Mouse (Mus musculus): Measurements from ENCODE around the gene Nin. TPM values are rescaled to one million over a fixed set of nuclear protein-coding genes. Genes with fewer than 3 reads are reported as not detected.

Nin gene
- polyA plus RNA-seq, 1 experiment from 2014 or later = 9.1 TPM

DNA sequence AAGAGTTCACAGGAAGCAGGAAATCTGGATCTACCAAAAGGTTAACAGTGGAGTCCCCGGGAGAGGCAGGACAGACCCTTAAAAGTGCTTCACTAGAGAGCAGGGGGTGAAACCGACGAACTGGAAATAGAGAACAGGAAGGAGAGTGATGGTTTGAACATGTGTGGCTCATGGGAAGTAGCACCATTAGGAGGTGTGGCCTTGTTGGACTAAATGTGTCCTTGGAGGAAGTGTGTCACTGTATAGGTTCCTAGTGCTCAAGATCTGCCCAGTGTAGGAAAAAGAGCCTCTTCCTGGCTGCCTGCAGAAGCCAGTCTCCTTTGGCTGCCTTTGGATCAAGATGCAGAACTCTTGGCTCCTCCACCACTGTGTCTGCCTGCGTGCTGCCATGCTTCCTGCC is 108.4 kb downstream of the Nin start:
- 78% methylated on average over 4 of the region's 4 CpGs for WGBS
- Histone ChIP-seq H3K27me3 (replicated peaks) (no peaks in the 10 kb centered on the region), H3K9me3 (replicated peaks) (no peaks in the 10 kb centered on the region), H3K27ac (replicated peaks) (no peak overlapping the region), H3K36me3 (no peaks in the 10 kb centered on the region), H3K4me1 (no peaks in the 10 kb centered on the region), H3K4me2 (no peak overlapping the region), H3K9ac (replicated peaks) (no peak overlapping the region), H3K4me3 (replicated peaks) (no peak overlapping the region)
- no peak for ATAC-seq (ENCODE audit: low FRiP score)

DNA sequence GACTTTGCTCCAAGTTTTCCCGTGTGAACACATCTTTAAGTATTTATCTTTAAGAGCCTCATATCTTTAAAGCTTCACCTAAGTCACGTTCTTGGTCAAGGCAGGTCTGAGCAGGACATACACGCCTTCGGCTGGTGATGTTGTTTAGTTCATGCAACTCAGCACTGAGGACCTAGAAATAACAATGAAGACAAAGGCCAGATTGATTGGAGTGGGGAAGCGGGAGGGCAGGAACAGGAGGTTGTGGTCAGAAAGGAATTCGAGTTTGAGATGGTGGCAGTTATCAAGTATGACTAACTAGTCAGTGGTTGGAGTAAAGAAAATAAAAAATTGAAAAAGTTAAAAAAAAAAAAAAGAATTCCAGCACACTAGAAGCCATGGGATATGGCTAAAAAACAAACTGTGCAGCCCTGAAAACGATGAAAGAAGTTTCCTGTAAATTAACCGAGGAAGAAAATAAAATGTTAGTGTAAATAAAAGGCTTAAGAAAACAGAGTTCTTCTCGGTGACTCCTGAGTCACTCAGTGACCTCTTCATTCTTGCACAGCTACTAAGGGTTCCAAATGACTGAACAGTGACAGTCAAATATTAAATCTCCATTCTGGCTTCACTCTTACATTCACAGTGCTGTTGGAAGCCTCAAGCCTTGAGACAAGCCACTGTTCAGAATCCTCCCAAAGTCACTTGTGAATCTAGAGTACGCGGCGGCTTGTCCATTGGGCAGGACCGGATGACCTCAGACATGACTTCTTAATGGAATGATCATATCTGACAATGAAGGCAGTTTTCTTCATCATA is 115.1 kb downstream of the Nin start:
- Histone ChIP-seq H3K4me2 (no peak overlapping the region), H3K4me3 (replicated peaks) (no peak overlapping the region), H3K36me3 (no peaks in the 10 kb centered on the region), H3K4me1 (no peaks in the 10 kb centered on the region), H3K9me3 (replicated peaks) (peaks cover 5% of the 10 kb centered on the region; the same call in 1 of the 2 replicates), H3K27me3 (replicated peaks) (no peaks in the 10 kb centered on the region), H3K9ac (replicated peaks) (no peak overlapping the region), H3K27ac (replicated peaks) (no peak overlapping the region)
- WGBS = 88% methylated on average over 13 of the region's 13 CpGs
- no peak for ATAC-seq (ENCODE audit: low FRiP score)

DNA sequence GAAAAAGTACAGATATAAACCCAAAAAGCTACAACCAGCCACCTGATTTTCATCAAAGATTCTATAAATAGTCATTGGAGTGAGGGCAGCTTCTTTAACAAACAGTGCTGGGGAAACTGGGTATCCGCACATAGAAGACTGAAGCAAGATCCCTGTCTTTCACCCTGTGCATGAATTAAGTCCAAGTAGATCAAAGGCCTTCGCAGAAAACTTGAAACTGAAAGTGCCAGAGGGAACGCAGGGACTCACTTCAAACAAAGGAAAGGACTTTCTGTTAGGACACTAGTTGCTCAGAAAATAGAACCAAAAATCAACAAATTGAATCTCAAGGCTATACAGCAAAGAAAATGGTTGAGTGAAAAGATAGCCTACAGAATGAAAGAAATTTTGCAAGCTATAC is 118.1 kb downstream of the Nin start:
- ATAC-seq (ENCODE audit: low FRiP score) = no peak
- WGBS = 77% methylated on average over 3 of the region's 3 CpGs
- H3K9me3 ChIP-seq (replicated peaks) = peaks cover 5% of the 10 kb centered on the region; the same call in 1 of the 2 replicates

DNA sequence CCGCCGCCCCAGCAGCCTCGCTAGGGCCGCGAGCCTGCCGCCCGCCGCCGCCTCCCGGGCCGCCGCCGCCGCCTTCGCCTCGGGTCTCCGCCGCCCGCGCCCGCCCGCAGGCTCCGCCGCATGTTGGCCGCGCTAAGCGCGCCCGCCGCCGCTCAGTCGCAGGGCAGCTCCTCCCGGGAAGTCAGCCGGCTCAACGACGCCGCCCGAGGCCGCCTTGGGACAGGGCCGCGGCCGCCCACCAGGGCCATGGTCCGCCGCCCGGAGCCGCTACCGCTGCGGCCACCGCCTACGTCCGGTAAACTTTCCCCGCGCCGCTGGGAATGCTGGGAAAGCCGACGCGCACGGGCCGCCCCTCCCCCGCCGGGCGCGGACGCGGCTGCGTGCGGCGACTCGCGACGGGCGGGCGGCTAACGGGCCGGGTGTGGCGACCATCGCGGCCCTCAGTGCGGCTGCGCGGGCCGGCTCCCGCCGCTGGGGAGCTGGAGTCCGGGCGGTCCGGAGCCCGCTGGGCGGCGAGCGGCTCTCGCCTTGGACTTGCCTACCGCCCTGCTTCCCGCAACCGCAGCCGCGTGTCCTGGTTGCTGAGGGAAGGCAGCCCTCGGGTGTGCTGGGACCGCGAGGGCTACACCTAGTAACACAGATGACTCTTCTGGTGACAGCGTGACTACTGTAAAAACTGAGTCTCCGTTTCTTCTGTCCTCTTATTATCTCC is 126.6 kb downstream of the Nin start, which contains the start of gene Sav1:
TSS of gene Sav1 (minus strand) at position 217 of the 712 bp plus-strand sequence.
- ATAC-seq (ENCODE audit: low FRiP score) = peak; percentile 95
- Histone ChIP-seq H3K36me3 (peaks cover 13% of the 10 kb centered on the region), H3K9me3 (replicated peaks) (no peaks in the 10 kb centered on the region), H3K4me1 (peaks cover 8% of the 10 kb centered on the region), H3K4me2 (peak within 1 kb of the TSS; percentile 74), H3K27me3 (replicated peaks) (no peaks in the 10 kb centered on the region), H3K9ac (replicated peaks) (peak within 1 kb of the TSS; percentile 80), H3K27ac (replicated peaks) (peak within 1 kb of the TSS; percentile 89), H3K4me3 (replicated peaks) (peak within 1 kb of the TSS; percentile 95)
- under 1% methylated on average over 84 of the region's 102 CpGs for WGBS

More for the DNA sequence above, 118.1 kb downstream of the Nin start:
- Histone ChIP-seq H3K27me3 (replicated peaks) (no peaks in the 10 kb centered on the region), H3K36me3 (no peaks in the 10 kb centered on the region), H3K9ac (replicated peaks) (no peak overlapping the region), H3K4me2 (no peak overlapping the region), H3K4me1 (no peaks in the 10 kb centered on the region), H3K4me3 (replicated peaks) (no peak overlapping the region), H3K27ac (replicated peaks) (no peak overlapping the region)

DNA sequence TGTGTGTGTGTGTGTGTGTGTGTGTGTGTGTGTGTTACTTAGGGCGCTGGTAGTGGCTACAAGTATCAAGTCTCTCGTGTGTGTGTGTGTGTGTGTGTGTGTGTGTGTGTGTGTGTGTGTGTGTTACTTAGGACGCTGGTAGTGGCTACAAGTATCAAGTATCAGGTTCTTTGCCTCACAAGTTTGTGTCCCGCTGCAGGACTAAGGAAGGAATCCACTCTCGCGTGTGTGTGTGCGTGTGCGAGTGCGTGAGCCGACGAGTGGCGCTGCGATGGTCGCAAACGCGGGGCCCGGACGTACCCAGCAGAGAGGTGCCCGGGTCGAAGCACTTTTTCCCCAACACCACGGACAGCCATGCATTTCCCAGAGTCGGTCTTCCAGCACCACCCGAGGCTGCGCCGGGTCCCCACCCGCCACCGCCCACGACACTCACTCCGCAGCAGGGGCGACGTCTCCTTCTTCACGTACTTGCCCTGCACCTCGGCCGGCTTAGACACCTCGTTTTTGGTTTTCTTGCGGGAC is 127.2 kb downstream of the Nin start:
- peak overlapping the region; percentile 89 for H3K27ac ChIP-seq (replicated peaks)
- under 1% methylated on average over 33 of the region's 36 CpGs for WGBS
- peak; percentile 69 for ATAC-seq (ENCODE audit: low FRiP score)
- H3K36me3 ChIP-seq = peaks cover 19% of the 10 kb centered on the region
- peak overlapping the region; percentile 95 for H3K4me3 ChIP-seq (replicated peaks)
- H3K9me3 ChIP-seq (replicated peaks) = no peaks in the 10 kb centered on the region
- peaks cover 8% of the 10 kb centered on the region for H3K4me1 ChIP-seq
- no peaks in the 10 kb centered on the region for H3K27me3 ChIP-seq (replicated peaks)
- peak overlapping the region; percentile 74 for H3K4me2 ChIP-seq
- peak overlapping the region; percentile 80 for H3K9ac ChIP-seq (replicated peaks)

DNA sequence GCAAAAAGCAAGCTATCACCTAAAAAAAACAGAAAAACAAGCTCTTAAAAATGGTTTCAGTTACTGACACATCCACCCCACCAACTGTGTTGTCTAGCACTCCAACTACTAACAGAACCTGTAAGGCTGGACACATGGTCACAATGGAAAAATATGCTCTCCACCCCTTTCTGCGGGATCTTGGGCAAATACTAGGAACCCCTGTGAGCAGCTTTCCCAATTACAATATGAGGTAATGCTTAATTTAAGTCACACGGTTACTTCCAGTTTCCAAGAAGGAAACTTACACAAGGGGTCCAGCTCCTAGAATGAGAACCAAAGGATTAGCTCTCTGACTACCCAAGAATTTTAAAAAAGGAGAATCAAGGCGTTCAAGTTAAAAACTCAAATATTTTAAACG is 128.0 kb downstream of the Nin start:
- no peaks in the 10 kb centered on the region for H3K9me3 ChIP-seq (replicated peaks)
- H3K4me1 ChIP-seq = peaks cover 11% of the 10 kb centered on the region
- no peak overlapping the region for H3K27ac ChIP-seq (replicated peaks)
- H3K36me3 ChIP-seq = peaks cover 19% of the 10 kb centered on the region
- no peaks in the 10 kb centered on the region for H3K27me3 ChIP-seq (replicated peaks)
- H3K4me2 ChIP-seq = peak overlapping the region; percentile 74
- WGBS = 45% methylated on average over 4 of the region's 4 CpGs
- peak overlapping the region; percentile 80; the same call in 1 of the 2 replicates for H3K9ac ChIP-seq (replicated peaks)
- peak overlapping the region; percentile 95 for H3K4me3 ChIP-seq (replicated peaks)
- no peak for ATAC-seq (ENCODE audit: low FRiP score)

GRCm38 (mm10) chr12:69982874-69983273 is 130.6 kb downstream of the Nin start:
- WGBS = 75% methylated on average over 5 of the region's 5 CpGs
- Histone ChIP-seq H3K36me3 (peaks cover 23% of the 10 kb centered on the region), H3K4me2 (no peak overlapping the region), H3K4me1 (peaks cover 16% of the 10 kb centered on the region), H3K9ac (replicated peaks) (no peak overlapping the region), H3K9me3 (replicated peaks) (no peaks in the 10 kb centered on the region), H3K27me3 (replicated peaks) (no peaks in the 10 kb centered on the region), H3K27ac (replicated peaks) (no peak overlapping the region), H3K4me3 (replicated peaks) (no peak overlapping the region)
- no peak for ATAC-seq (ENCODE audit: low FRiP score)

DNA sequence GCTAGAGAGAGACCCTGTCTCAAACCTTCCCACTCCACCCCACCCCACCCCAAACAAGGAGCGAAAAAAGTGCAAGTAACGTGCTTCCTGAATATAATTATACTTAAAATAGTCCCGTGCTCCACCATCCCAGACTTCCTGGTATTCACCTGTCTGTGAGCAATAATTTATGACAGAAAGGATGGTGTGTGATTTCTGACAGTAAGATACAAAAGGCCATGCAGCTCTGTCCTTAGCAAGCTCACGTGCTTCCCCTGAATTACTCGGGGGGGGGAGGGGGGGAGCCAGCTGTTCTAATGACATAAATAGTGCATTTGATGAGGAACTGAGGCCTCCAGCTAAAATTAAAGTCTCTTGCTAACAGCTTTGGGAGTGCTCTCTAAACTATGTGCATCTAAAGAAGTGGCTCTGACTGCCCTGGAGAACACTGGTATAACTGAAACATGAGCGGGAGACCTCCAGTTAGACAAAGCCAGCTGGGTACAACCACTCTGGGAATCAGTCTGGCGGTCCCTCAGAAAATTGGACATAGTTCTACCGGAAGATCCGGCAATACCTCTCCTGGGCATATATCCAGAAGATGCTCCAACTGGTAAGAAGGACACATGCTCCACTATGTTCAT is 136.0 kb downstream of the Nin start:
- Histone ChIP-seq H3K27me3 (replicated peaks) (no peaks in the 10 kb centered on the region), H3K4me3 (replicated peaks) (no peak overlapping the region), H3K9ac (replicated peaks) (no peak overlapping the region), H3K27ac (replicated peaks) (no peak overlapping the region), H3K9me3 (replicated peaks) (no peaks in the 10 kb centered on the region), H3K36me3 (peaks cover 14% of the 10 kb centered on the region), H3K4me2 (no peak overlapping the region), H3K4me1 (peaks cover 17% of the 10 kb centered on the region; the same call in 1 of the 2 replicates)
- no peak for ATAC-seq (ENCODE audit: low FRiP score)
- WGBS = 41% methylated on average over 9 of the region's 9 CpGs

DNA sequence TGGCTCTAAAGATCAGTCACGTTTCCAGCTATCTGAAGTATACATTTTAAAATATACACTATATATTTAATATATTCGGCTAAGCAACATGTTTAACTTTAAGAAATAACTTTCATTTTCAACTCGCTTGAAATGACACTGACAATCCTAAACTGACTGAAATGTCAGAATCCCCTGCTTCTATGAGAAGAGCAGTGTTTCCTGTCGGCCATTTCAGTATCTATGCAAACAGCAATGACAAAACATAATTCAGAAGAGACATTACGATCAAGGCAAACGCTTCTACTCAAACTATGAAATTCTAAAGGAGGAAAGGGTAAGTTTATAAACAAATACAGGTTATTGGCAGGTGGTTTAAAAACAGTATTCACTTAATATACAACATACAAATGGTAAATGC is 136.8 kb downstream of the Nin start:
- Histone ChIP-seq H3K27ac (replicated peaks) (no peak overlapping the region), H3K9me3 (replicated peaks) (no peaks in the 10 kb centered on the region), H3K36me3 (peaks cover 10% of the 10 kb centered on the region), H3K27me3 (replicated peaks) (no peaks in the 10 kb centered on the region), H3K4me3 (replicated peaks) (no peak overlapping the region), H3K9ac (replicated peaks) (no peak overlapping the region), H3K4me1 (peaks cover 17% of the 10 kb centered on the region; the same call in 1 of the 2 replicates), H3K4me2 (no peak overlapping the region)
- no peak for ATAC-seq (ENCODE audit: low FRiP score)
- 87% methylated on average over 6 of the region's 6 CpGs for WGBS

DNA sequence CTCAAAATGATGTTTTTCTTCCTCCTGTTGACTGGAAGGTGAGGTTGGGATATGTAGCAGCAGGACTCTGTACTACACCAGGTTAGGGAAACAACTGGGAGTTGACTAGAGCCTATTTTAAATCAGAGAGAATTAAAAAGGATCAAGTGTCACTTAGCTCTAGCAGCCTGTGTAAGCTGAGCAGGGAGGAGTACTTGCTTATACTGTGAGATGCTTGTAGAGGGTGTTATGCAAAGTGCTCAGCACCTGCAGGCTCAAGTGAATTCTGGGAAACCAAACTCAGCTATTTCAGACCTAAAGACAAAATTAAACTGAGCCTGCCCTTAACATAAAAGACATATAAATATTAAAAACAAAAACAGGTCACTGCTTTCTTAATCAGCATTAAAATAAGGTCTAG is 139.9 kb downstream of the Nin start:
- H3K27me3 ChIP-seq (replicated peaks) = no peaks in the 10 kb centered on the region
- no peak overlapping the region for H3K27ac ChIP-seq (replicated peaks)
- H3K4me2 ChIP-seq = no peak overlapping the region
- peaks cover 12% of the 10 kb centered on the region; the same call in 1 of the 2 replicates for H3K4me1 ChIP-seq
- H3K36me3 ChIP-seq = peaks cover 23% of the 10 kb centered on the region; the same call in 1 of the 2 replicates
- no peak overlapping the region for H3K9ac ChIP-seq (replicated peaks)
- H3K9me3 ChIP-seq (replicated peaks) = no peaks in the 10 kb centered on the region
- no peak for ATAC-seq (ENCODE audit: low FRiP score)
- no peak overlapping the region for H3K4me3 ChIP-seq (replicated peaks)

GRCm38 (mm10) chr12:69968154-69968553 is 145.4 kb downstream of the Nin start:
- Histone ChIP-seq H3K4me3 (replicated peaks) (no peak overlapping the region), H3K9ac (replicated peaks) (no peak overlapping the region), H3K4me1 (no peaks in the 10 kb centered on the region), H3K27me3 (replicated peaks) (no peaks in the 10 kb centered on the region), H3K27ac (replicated peaks) (no peak overlapping the region), H3K4me2 (no peak overlapping the region), H3K36me3 (peaks cover 57% of the 10 kb centered on the region), H3K9me3 (replicated peaks) (no peaks in the 10 kb centered on the region)
- no peak for ATAC-seq (ENCODE audit: low FRiP score)
- WGBS = 80% methylated on average over 5 of the region's 5 CpGs
